Mouse (Mus musculus): ENCODE measurements around the gene Arl3.

- TF ChIP-seq CTCF (IDR thresholded peaks at IDR 0.05; ENCODE audit: low read depth) (no peak), EP300 (IDR thresholded peaks at IDR 0.05; ENCODE audit: low read depth) (no peak)
These were observed 75.8 kb downstream of the Arl3 start for GRCm38 (mm10) chr19:46497230-46497629.

Data from heart, postnatal 0 days (tissue).